Mouse (Mus musculus): ENCODE measurements at regions not wholly inside any gene's neighbourhood (a gene's known extent, or its start where the extent isn't known, plus 50 kb on each side); places are given as distances from the start of the nearest gene placed in this dataset.

- no peak overlapping the region for H3K9ac ChIP-seq (replicated peaks)
- H3K27ac ChIP-seq (ENCODE audit: low read depth): no peak overlapping the region
- 57% methylated on average over 5 of the region's 5 CpGs for WGBS (ENCODE audit: insufficient replicate concordance)
- no peaks in the 10 kb centered on the region for H3K36me3 ChIP-seq (replicated peaks; ENCODE audit: insufficient read depth, low read length)
- H3K4me1 ChIP-seq (ENCODE audit: insufficient read depth): no peaks in the 10 kb centered on the region
- no peak for TF ChIP-seq EP300 (IDR thresholded peaks at IDR 0.05; ENCODE audit: low read depth)
- TF ChIP-seq CTCF (IDR thresholded peaks at IDR 0.05; ENCODE audit: low read depth): no peak
- DNase-seq (no peak), ATAC-seq (no peak)
- no peak overlapping the region for H3K4me3 ChIP-seq (ENCODE audit: low read depth, low read length)
- H3K27me3 ChIP-seq (ENCODE audit: insufficient read depth, low read length): no peaks in the 10 kb centered on the region
- H3K9me3 ChIP-seq (ENCODE audit: low read length): 0 out of 2 replicates have a peak, but pooled peaks cover 3% of the 10 kb centered on the region
- H3K4me2 ChIP-seq (ENCODE audit: low read depth, low read length): no peak overlapping the region
Observed at GRCm38 (mm10) chr7:145135971-145136370, 71.9 kb downstream of the 1810010D01Rik start.

- no peak for ATAC-seq
- no peak overlapping the region for H3K4me3 ChIP-seq (ENCODE audit: low read depth, low read length)
Observed at GRCm38 (mm10) chr7:145132506-145132905, 75.4 kb downstream of the 1810010D01Rik start.

DNA sequence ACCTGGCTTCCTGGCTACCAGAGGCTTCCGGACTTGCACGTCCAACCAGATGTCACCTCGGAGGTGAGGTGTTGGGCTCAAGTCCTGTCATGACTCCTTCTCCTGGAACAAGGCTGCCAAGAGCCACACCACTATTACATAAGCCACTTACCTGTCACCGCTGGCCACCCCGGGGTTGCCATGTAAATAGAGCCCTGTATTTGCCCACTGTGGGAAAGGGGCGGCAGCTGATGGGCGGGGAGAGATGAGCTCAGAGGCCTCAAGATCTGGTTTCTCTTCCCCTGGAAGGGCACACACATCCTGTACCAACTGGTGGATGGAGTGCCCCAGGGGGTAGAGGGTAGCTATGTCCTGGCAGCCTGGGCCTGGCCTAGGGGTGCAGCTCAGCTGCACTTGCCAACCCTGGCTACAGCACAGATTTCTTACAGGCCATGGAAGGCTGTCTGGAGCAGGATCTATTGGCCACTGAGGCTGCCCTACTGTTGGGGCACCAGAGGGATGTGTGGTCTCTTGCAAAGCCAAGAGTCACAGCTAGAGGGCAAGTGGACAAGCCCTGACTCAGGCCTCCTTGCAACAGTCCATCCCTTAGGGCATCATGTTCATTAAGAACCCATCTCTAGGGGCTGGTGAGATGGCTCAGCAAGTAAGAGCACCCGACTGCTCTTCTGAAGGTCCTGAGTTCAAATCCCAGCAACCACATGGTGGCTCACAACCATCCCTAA lies 76.3 kb downstream of the 1810010D01Rik start:
- WGBS (ENCODE audit: insufficient replicate concordance): 56% methylated on average over 8 of the region's 8 CpGs
- Histone ChIP-seq H3K9ac (replicated peaks) (no peak overlapping the region), H3K9me3 (ENCODE audit: low read length) (no peaks in the 10 kb centered on the region), H3K4me2 (ENCODE audit: low read depth, low read length) (no peak overlapping the region), H3K27ac (ENCODE audit: low read depth) (no peak overlapping the region), H3K27me3 (ENCODE audit: insufficient read depth, low read length) (no peaks in the 10 kb centered on the region), H3K4me1 (ENCODE audit: insufficient read depth) (no peaks in the 10 kb centered on the region; the same call in 1 of the 2 replicates), H3K36me3 (replicated peaks; ENCODE audit: insufficient read depth, low read length) (no peaks in the 10 kb centered on the region), H3K4me3 (ENCODE audit: low read depth, low read length) (no peak overlapping the region)
- TF ChIP-seq CTCF (IDR thresholded peaks at IDR 0.05; ENCODE audit: low read depth) (peak; percentile 34), EP300 (IDR thresholded peaks at IDR 0.05; ENCODE audit: low read depth) (no peak)
- ATAC-seq (no peak), DNase-seq (no peak)

More at GRCm38 (mm10) chr7:145132506-145132905, 75.4 kb downstream of the 1810010D01Rik start:
- DNase-seq: no peak
- no peak overlapping the region for H3K9ac ChIP-seq (replicated peaks)
- H3K27ac ChIP-seq (ENCODE audit: low read depth): no peak overlapping the region
- WGBS (ENCODE audit: insufficient replicate concordance): 85% methylated on average over 5 of the region's 5 CpGs
- TF ChIP-seq EP300 (IDR thresholded peaks at IDR 0.05; ENCODE audit: low read depth) (no peak), CTCF (IDR thresholded peaks at IDR 0.05; ENCODE audit: low read depth) (no peak)
- H3K27me3 ChIP-seq (ENCODE audit: insufficient read depth, low read length): no peaks in the 10 kb centered on the region
- no peaks in the 10 kb centered on the region for H3K9me3 ChIP-seq (ENCODE audit: low read length)
- no peaks in the 10 kb centered on the region for H3K4me1 ChIP-seq (ENCODE audit: insufficient read depth)
- H3K36me3 ChIP-seq (replicated peaks; ENCODE audit: insufficient read depth, low read length): no peaks in the 10 kb centered on the region
- H3K4me2 ChIP-seq (ENCODE audit: low read depth, low read length): no peak overlapping the region

GRCm38 (mm10) chr7:145129971-145130370 lies 77.9 kb downstream of the 1810010D01Rik start:
- ATAC-seq: no peak
- Histone ChIP-seq H3K27me3 (ENCODE audit: insufficient read depth, low read length) (no peaks in the 10 kb centered on the region), H3K4me2 (ENCODE audit: low read depth, low read length) (no peak overlapping the region), H3K4me3 (ENCODE audit: low read depth, low read length) (no peak overlapping the region), H3K36me3 (replicated peaks; ENCODE audit: insufficient read depth, low read length) (no peaks in the 10 kb centered on the region), H3K4me1 (ENCODE audit: insufficient read depth) (no peaks in the 10 kb centered on the region; the same call in 1 of the 2 replicates), H3K27ac (ENCODE audit: low read depth) (no peak overlapping the region), H3K9me3 (ENCODE audit: low read length) (no peaks in the 10 kb centered on the region), H3K9ac (replicated peaks) (no peak overlapping the region)
- TF ChIP-seq CTCF (IDR thresholded peaks at IDR 0.05; ENCODE audit: low read depth) (no peak), EP300 (IDR thresholded peaks at IDR 0.05; ENCODE audit: low read depth) (no peak)
- DNase-seq: no peak
- 13% methylated on average over 4 of the region's 4 CpGs for WGBS (ENCODE audit: insufficient replicate concordance)

DNA sequence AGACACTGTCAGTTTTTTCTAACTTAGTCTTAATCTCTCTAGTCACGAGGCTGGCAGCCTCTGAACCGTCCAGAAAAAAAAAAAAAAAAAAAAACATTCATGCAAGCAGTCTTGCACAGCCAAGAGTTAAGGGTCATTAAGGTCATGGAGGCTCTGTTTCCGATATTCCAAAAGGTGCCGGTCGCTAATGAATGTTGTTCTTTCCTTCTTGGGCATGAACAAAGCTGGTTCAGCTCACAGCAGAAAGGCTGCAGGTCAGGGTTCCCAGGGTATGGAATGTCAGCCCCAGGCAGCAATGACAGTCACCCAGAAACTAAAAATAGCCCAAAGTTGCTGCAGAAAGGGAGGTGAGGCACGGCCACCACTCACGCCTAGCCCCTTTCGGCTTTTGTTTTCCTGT lies 80.3 kb downstream of the 1810010D01Rik start:
- H3K4me1 ChIP-seq (ENCODE audit: insufficient read depth): no peaks in the 10 kb centered on the region; the same call in 1 of the 2 replicates
- no peak overlapping the region for H3K4me3 ChIP-seq (ENCODE audit: low read depth, low read length)
- no peaks in the 10 kb centered on the region for H3K36me3 ChIP-seq (replicated peaks; ENCODE audit: insufficient read depth, low read length)
- ATAC-seq: no peak
- H3K27me3 ChIP-seq (ENCODE audit: insufficient read depth, low read length): no peaks in the 10 kb centered on the region
- no peak overlapping the region for H3K4me2 ChIP-seq (ENCODE audit: low read depth, low read length)
- 44% methylated on average over 8 of the region's 8 CpGs for WGBS (ENCODE audit: insufficient replicate concordance)
- H3K9me3 ChIP-seq (ENCODE audit: low read length): no peaks in the 10 kb centered on the region
- no peak overlapping the region for H3K27ac ChIP-seq (ENCODE audit: low read depth)
- H3K9ac ChIP-seq (replicated peaks): no peak overlapping the region
- DNase-seq: no peak
- TF ChIP-seq EP300 (IDR thresholded peaks at IDR 0.05; ENCODE audit: low read depth) (no peak), CTCF (IDR thresholded peaks at IDR 0.05; ENCODE audit: low read depth) (no peak)

GRCm38 (mm10) chr7:145127180-145127579 lies 80.7 kb downstream of the 1810010D01Rik start:
- no peak overlapping the region for H3K4me3 ChIP-seq (ENCODE audit: low read depth, low read length)
- no peaks in the 10 kb centered on the region for H3K9me3 ChIP-seq (ENCODE audit: low read length)
- ATAC-seq: peak; percentile 17; the same call in 1 of the 2 replicates
- no peak for DNase-seq
- H3K27ac ChIP-seq (ENCODE audit: low read depth): no peak overlapping the region
- no peaks in the 10 kb centered on the region; the same call in 1 of the 2 replicates for H3K4me1 ChIP-seq (ENCODE audit: insufficient read depth)
- H3K9ac ChIP-seq (replicated peaks): no peak overlapping the region
- 69% methylated on average over 4 of the region's 4 CpGs for WGBS (ENCODE audit: insufficient replicate concordance)
- H3K36me3 ChIP-seq (replicated peaks; ENCODE audit: insufficient read depth, low read length): no peaks in the 10 kb centered on the region
- TF ChIP-seq CTCF (IDR thresholded peaks at IDR 0.05; ENCODE audit: low read depth) (no peak), EP300 (IDR thresholded peaks at IDR 0.05; ENCODE audit: low read depth) (no peak)
- no peak overlapping the region for H3K4me2 ChIP-seq (ENCODE audit: low read depth, low read length)
- no peaks in the 10 kb centered on the region for H3K27me3 ChIP-seq (ENCODE audit: insufficient read depth, low read length)

Measured in liver, postnatal 0 days (tissue).